Mouse (Mus musculus) bone marrow, adult 2 months (tissue): ENCODE data around the gene Tmem62. TPM values are rescaled to one million over a fixed set of nuclear protein-coding genes. Genes with fewer than 3 reads are reported as not detected.

Experiments
- H3K27ac ChIP-seq: fragments of 200-500 bp; 2 replicates; pipeline ENCODE4 v1.5.1; 2012; ENCODE audit warnings: low read depth, mild to moderate bottlenecking, control low read depth, inconsistent platforms, low read length; ENCODE audit not compliant: control insufficient read depth, poor library complexity, insufficient read depth
- H3K4me1 ChIP-seq: fragments of 200-500 bp; 2 replicates; pipeline ENCODE4 v1.6.1; 2011; ENCODE audit warnings: low read length; ENCODE audit not compliant: control insufficient read depth, insufficient read depth
- H3K4me3 ChIP-seq: fragments of 200-500 bp; replicated peaks from 2 replicates; pipeline ENCODE3; 2011; ENCODE audit warnings: mild to moderate bottlenecking, low read depth, low read length, control low read depth; ENCODE audit not compliant: control insufficient read depth
- CTCF ChIP-seq: fragments of 200-500 bp; IDR thresholded peaks from 2 replicates; pipeline ENCODE4 v1.5.1; 2011; ENCODE audit warnings: low read length, control low read depth; ENCODE audit not compliant: control insufficient read depth, insufficient read depth
- POLR2A ChIP-seq: fragments of 200-500 bp; IDR thresholded peaks from 2 replicates; pipeline ENCODE4 v1.6.1; 2011; ENCODE audit warnings: low read depth, mild to moderate bottlenecking, control low read depth, low read length, borderline replicate concordance; ENCODE audit not compliant: control insufficient read depth
- WGBS: fragments of 180-500 bp; shearing (Covaris S2); methylation state at CpG from one replicate; pipeline ENCODE4 v1.1.7; 2018; 5-methylcytosine and 5-hydroxymethylcytosine counted together
- polyA plus RNA-seq: library from polyadenylated mRNA; stranded (reverse); fragments of >200 nt; gene quantifications from 2 replicates; pipeline ENCODE4 v1.2.4, GENCODE M21; 2011; ENCODE audit warnings: low replicate concordance; ENCODE audit not compliant: missing spikeins, insufficient read depth, insufficient read length

Tmem62 gene
- 2.7 and 4.0 TPM in 2 replicates for polyA plus RNA-seq

DNA sequence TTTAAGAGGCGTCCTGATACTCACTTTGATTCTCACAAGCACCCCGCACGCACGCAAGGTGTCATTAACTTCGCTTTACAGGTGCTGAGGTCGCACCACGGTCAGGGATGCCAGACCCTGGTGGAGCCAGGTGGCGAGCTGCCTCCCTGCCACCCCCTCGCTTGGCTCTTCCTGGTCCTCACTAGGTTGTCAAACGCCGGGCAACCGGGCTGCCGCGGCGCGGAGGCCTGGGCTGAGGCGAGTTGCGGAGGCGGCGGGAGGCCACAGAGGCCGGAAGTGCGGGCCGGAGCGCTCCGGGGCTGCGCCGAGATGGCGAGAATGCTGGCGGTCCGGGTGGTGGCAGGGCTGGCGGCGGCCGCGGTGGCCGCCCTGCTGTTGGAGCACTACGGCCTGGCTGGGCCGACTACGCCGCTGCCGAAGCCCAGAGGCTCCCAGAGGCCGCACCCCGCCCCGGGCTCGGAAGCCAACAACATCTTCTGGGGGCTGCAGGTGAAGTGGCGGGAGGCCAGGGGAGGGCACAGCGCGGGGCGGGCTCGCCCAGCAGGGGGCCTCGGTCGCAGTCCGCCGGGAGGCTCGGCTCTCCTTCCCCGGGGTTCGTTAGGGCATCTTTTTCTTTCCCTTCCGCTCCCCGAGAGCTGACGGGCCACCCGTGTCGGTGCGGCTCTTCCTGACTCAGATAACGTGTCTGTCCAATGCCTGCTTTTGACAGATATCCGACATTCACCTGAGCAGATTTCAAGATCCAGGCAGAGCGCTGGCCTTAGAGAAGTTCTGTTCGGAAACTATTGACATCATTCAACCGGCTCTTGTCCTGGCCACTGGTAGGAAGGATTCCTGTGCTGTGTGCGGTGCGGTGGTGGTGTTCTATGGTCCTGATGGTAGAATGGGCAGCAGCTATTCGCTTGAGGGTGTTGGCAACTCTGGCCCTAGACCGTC lies at the start of gene Tmem62:
Tmem62 (plus strand) TSS at position 28 of the 936 bp plus-strand sequence.
- 2% methylated on average over 71 of the region's 71 CpGs for WGBS
- peak within 1 kb of the TSS; percentile 93 for H3K27ac ChIP-seq
- H3K4me3 ChIP-seq: peak within 1 kb of the TSS; percentile 90
- TF ChIP-seq POLR2A: peak; percentile 73; the same call in 1 of the 2 replicates
- TF ChIP-seq CTCF: peak; percentile 27; the same call in 1 of the 2 replicates
- peaks cover 1% of the 10 kb centered on the region; the same call in 1 of the 2 replicates for H3K4me1 ChIP-seq

DNA sequence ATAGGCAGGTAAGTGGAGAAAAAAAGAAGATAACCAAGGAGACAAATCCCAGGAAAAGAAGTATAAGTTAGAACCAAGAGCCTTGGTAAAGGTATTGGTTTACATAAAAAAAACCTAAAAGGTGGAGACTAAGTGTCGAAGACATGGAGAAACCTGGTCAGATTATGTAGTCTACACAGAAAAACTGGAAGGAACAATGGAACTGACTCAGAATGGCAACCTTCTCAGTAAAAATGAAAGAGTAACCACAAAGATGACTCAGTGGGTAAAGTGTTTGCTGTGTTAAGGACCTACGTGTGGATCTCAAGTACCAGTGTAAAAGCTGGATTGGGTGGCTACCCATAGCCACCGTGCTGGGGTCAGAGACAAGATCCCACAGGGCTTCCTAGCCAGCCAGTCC lies 43.8 kb upstream of the Tmem62 start:
- TF ChIP-seq CTCF (no peak), POLR2A (no peak)
- Histone ChIP-seq H3K27ac (no peak overlapping the region), H3K4me1 (no peaks in the 10 kb centered on the region), H3K4me3 (no peak overlapping the region)
- 89% methylated on average over 3 of the region's 3 CpGs for WGBS

DNA sequence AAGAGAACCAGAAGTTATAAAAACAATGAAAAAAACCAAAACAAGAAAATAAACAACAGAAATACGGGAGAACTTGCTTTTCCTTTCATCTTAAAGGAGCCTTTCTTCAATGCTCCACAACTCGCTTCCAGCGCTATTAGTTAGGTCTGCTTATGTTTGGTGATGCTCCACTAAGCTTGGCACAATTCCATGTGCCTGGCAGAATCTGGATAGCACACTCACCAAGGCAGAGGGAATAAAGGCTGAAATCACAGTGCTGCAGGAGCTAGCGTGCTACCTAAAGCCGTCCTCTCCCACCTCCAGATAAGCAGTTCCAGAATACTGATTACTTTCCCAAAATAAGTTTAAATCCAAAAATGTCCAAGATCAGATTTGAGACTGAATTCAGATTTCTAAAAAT lies 25.6 kb upstream of the Tmem62 start:
- TF ChIP-seq POLR2A (no peak), CTCF (no peak)
- 85% methylated on average over 5 of the region's 5 CpGs for WGBS

DNA sequence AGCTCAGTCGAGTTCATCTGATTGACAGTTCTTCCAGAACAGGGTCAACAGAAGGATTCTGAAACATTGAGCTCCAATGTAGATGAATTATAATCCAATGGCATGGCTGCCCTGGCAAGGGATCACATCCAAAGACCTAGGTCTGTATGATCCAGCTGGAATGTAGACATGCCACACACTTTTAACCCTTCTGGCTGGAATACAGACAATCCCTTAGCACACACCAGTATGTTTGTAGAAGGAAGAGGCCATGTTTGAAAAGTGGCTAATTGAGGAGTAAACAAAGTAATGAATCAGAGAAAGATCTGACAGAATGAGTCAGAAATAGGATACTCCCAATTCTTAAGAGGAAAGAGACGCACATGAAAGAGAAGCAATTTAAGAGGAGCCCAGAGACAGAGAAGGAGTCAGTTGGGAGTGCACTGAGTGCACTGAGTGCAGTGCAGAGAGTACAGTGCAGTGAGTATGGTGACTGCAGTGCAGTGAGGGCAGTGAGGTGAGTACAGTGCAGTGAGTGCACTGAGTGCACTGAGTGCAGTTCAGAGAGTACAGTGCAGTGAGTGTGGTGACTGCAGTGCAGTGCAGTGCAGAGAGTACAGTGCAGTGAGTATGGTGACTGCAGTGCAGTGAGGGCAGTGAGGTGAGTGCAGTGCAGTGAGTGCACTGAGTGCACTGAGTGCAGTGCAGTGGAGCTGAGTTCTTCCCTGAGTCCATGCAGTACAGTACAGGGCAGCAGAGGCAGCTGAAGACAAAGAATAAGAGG lies 24.5 kb upstream of the Tmem62 start:
- Histone ChIP-seq H3K4me3 (no peak overlapping the region), H3K27ac (no peak overlapping the region), H3K4me1 (no peaks in the 10 kb centered on the region)
- TF ChIP-seq CTCF (no peak), POLR2A (no peak)
- 83% methylated on average over 2 of the region's 2 CpGs for WGBS

More for the DNA sequence above, 25.6 kb upstream of the Tmem62 start:
- no peak overlapping the region for H3K4me3 ChIP-seq
- no peak overlapping the region for H3K27ac ChIP-seq
- no peaks in the 10 kb centered on the region for H3K4me1 ChIP-seq

DNA sequence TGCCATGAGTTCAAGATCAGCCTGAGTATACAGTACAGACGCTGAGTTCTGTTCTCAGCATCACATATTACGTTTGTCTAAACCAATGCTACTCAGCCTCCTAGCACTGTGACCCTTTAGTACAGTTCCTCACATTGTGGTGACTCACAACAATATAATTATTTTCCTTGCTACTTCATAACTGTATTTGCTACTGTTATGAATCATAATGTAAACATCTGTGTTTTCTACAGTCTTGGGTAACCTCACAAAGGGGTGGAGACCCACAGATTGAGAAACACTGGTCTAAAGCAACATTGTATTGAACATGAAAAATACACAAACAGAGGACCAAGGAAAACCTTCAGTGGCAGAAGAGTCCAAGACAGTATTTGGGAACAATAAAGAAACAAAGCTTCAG lies 17.5 kb upstream of the Tmem62 start:
- TF ChIP-seq POLR2A (no peak), CTCF (no peak)
- Histone ChIP-seq H3K4me1 (no peaks in the 10 kb centered on the region), H3K4me3 (no peak overlapping the region), H3K27ac (no peak overlapping the region)
- 91% methylated on average over 2 of the region's 2 CpGs for WGBS

DNA sequence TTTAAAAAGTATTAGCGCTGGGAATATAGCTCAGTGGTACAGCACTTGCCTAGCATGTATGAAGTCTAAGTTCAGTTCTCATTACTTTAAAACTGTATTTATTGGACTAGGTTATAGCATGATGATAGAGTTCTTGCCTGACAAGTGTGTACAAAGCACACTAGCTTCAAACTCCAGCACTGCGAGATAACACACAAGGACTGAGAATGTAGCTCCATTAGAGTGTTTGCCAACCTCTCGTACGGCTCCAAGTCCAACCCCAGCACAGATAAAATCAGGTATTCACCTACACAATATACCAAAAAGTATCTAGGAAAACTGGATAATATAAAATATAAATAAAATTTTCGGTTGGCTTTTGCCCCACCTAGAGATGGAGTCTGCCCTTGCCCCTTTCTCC lies 17.0 kb upstream of the Tmem62 start:
- WGBS: 90% methylated on average over 5 of the region's 5 CpGs
- Histone ChIP-seq H3K4me1 (no peaks in the 10 kb centered on the region), H3K4me3 (no peak overlapping the region), H3K27ac (no peak overlapping the region)
- no peak for TF ChIP-seq POLR2A
- TF ChIP-seq CTCF: no peak

DNA sequence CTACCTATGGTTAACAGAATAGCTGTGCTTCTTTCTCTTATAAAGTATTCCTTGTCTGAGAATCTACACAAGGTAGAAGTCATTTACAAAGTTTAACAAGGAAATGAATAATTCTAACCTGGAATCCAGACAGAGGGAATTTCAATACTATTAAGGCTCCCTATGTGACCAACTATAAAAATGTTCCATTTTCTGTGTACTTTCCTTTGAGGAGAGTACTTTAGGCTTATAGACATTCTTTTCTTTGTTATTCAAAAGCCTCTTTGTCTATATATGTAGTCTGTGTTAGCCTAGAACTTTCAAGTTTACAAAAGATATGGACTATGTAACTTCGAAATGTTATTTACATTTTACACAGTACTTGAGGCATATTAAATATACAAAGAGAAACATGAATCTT lies 16.6 kb upstream of the Tmem62 start:
- 92% methylated on average over 1 of the region's 1 CpGs for whole genome bisulfite sequencing
- TF ChIP-seq POLR2A (no peak), CTCF (no peak)
- Histone ChIP-seq H3K4me1 (no peaks in the 10 kb centered on the region), H3K4me3 (no peak overlapping the region), H3K27ac (no peak overlapping the region)

DNA sequence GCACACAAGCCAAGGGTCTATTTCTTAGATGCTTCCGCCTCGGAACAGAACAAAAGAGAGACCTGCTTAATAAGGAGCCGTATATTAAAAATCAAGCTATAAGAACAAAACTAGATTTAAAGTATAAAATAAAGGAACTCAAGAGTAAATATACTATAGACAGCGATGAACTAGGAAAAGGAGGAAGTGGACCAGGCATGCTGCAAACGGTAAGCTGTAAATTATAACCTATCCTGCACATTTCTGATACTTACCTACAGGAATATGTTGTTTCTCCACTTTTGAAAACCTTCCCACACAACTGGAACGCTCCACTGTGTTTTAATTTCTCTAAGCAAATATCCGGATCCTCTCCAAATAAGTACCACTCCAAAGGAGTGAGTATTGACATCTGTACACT lies 13.7 kb upstream of the Tmem62 start:
- Histone ChIP-seq H3K4me3 (no peak overlapping the region), H3K4me1 (no peaks in the 10 kb centered on the region; the same call in 1 of the 2 replicates), H3K27ac (no peak overlapping the region)
- TF ChIP-seq CTCF (no peak), POLR2A (no peak)
- 74% methylated on average over 7 of the region's 7 CpGs for WGBS

DNA sequence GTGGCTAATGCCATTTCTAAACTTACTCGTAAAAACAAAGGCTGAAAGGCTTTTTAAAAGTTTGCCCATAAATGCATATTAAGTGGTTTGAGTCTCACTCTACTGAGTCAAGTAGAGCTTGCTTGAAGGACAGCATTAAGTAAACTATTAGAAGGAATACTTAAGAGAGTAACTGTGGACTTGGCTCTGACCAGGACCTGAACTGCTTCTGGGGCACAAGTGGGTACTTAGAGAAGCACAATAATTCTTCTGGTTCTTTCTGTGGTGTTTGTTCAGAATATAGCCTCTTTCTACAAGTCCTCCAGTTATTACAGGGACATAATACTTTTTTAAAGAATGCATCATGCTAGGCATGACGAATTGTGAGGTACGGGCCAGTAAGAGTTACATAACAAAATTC lies 11.3 kb upstream of the Tmem62 start:
- TF ChIP-seq POLR2A (no peak), CTCF (no peak)
- no peaks in the 10 kb centered on the region; the same call in 1 of the 2 replicates for H3K4me1 ChIP-seq
- no peak overlapping the region for H3K27ac ChIP-seq
- WGBS: 82% methylated on average over 3 of the region's 3 CpGs
- H3K4me3 ChIP-seq: no peak overlapping the region
